Mouse (Mus musculus): ENCODE results near the gene Gm21969.

The Gm21969 gene

DNA sequence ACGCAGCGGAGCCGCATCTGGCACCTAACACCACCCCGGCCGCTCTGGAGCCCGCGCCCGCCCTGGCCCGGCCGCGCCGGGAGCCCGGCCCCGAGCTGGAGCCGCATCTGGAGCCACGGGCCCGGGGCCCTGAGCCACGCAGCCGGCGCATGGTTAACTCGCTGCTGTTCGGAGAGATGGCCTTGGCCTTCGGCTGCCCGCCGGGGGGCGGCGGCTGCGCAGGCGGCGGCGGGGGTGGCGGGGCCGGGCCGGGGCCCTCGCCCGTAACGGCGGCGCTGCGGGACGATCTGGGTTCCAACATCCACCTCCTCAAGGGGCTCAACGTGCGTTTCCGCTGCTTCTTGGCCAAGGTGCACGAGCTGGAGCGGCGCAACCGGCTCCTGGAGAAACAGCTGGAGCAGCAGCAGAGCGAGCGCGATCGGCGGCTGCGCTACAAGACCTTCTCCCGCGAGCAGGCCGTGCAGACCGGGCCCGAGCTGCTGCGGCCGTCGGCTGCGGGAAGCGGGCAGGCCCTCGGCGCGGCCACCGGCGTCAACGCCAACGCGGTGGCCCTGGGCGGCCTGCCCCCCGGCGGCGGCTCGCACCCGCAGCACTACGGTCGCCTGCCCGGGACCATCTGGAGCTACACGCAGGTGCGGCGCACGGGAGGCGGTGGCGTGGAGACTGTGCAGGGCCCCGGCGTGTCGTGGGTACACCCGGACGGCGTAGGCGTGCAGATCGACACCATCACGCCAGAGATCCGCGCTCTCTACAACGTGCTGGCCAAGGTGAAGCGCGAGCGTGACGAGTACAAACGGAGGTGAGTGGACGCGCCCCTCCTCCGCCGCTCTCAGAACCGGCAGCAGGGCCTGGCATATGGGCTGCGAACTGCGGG lies 27.9 kb upstream of the Gm21969 start:
- H3K4me3 ChIP-seq (replicated peaks; ENCODE audit: low read length), result peak overlapping the region; percentile 89
- H3K36me3 ChIP-seq (ENCODE audit: insufficient read depth, low read length), result no peaks in the 10 kb centered on the region
- peaks cover 64% of the 10 kb centered on the region for H3K27me3 ChIP-seq (ENCODE audit: insufficient read depth, low read length)
- peaks cover 53% of the 10 kb centered on the region for H3K4me1 ChIP-seq (replicated peaks; ENCODE audit: low read depth, low read length)
- TF ChIP-seq NANOG (IDR thresholded peaks at IDR 0.05; ENCODE audit: borderline replicate concordance, low read length), result no peak
- TF ChIP-seq CTCF (conservative IDR thresholded peaks at IDR 0.05; ENCODE audit: low read length), result no peak
- TF ChIP-seq POU5F1 (IDR thresholded peaks at IDR 0.05; ENCODE audit: borderline replicate concordance, low read length), result no peak
- H3K9me3 ChIP-seq (ENCODE audit: low read length), result no peaks in the 10 kb centered on the region

- Histone ChIP-seq H3K4me1 (replicated peaks; ENCODE audit: low read depth, low read length) (peaks cover 59% of the 10 kb centered on the region), H3K27me3 (ENCODE audit: insufficient read depth, low read length) (peaks cover 60% of the 10 kb centered on the region), H3K4me3 (replicated peaks; ENCODE audit: low read length) (peak overlapping the region; percentile 89), H3K9me3 (ENCODE audit: low read length) (no peaks in the 10 kb centered on the region), H3K36me3 (ENCODE audit: insufficient read depth, low read length) (no peaks in the 10 kb centered on the region)
- TF ChIP-seq CTCF (conservative IDR thresholded peaks at IDR 0.05; ENCODE audit: low read length) (no peak), POU5F1 (IDR thresholded peaks at IDR 0.05; ENCODE audit: borderline replicate concordance, low read length) (no peak), NANOG (IDR thresholded peaks at IDR 0.05; ENCODE audit: borderline replicate concordance, low read length) (no peak)
Observed at GRCm38 (mm10) chr4:139575673-139576003, 27.3 kb upstream of the Gm21969 start.

DNA sequence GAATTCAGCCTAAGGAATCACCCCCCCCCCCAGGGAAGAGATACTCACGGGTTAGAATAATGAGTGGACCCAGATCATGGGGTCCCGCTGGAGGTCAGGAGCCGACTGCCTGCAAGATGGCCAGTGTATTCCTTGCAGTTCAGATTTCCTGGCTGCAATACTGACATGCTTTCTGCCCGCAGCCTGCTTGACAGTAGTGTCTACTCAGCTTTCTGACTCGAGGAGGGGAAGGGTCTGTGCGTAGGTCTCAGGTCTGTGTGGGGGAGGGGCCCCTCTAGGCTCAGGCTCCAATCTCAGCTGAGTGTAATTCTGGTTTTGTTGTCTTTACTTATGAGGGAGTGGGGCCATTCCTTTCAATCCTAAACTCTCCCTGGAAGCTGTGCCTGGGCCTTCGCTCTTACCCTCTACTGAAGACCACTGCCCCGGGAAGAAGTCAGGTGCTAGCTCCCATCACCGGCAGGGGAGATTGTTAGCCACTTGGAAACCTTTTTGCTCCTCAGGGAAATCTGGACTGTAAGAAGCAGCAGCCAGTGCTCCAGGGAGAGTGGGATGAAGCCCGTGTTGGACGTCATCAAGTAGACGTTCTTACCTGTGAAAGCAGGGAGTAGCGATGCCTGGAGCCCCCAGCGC lies 26.6 kb upstream of the Gm21969 start:
- peaks cover 54% of the 10 kb centered on the region for H3K27me3 ChIP-seq (ENCODE audit: insufficient read depth, low read length)
- TF ChIP-seq NANOG (IDR thresholded peaks at IDR 0.05; ENCODE audit: borderline replicate concordance, low read length) (no peak), CTCF (conservative IDR thresholded peaks at IDR 0.05; ENCODE audit: low read length) (no peak), POU5F1 (IDR thresholded peaks at IDR 0.05; ENCODE audit: borderline replicate concordance, low read length) (no peak)
- no peaks in the 10 kb centered on the region for H3K36me3 ChIP-seq (ENCODE audit: insufficient read depth, low read length)

DNA sequence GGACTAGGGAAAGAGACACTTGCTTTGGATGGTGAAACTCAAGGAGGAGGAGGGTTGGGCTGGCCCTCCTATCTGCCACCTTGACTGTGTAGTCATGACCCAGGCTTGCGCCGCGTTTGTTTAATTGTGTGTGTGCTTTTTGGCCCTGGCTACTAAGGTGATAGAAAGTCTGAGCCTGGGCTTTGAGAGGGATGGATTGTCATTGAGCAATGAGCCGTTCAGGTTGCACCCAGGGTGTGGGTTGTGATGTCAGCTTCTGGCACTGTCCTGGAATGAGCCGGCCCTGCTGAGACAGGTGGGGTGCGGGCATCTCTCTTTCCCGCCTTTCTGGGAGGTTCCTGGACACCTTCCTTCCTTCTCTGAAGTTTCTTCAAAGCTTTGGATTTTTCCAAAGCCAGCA lies 26.0 kb upstream of the Gm21969 start:
- Histone ChIP-seq H3K36me3 (ENCODE audit: insufficient read depth, low read length) (no peaks in the 10 kb centered on the region), H3K4me1 (replicated peaks; ENCODE audit: low read depth, low read length) (peaks cover 68% of the 10 kb centered on the region), H3K27me3 (ENCODE audit: insufficient read depth, low read length) (peaks cover 48% of the 10 kb centered on the region), H3K4me3 (replicated peaks; ENCODE audit: low read length) (0 out of 2 replicates have a peak overlapping the region, but pooled peaks have one; percentile 20), H3K9me3 (ENCODE audit: low read length) (no peaks in the 10 kb centered on the region)
- TF ChIP-seq POU5F1 (IDR thresholded peaks at IDR 0.05; ENCODE audit: borderline replicate concordance, low read length) (no peak), NANOG (IDR thresholded peaks at IDR 0.05; ENCODE audit: borderline replicate concordance, low read length) (no peak), CTCF (conservative IDR thresholded peaks at IDR 0.05; ENCODE audit: low read length) (no peak)

More for the DNA sequence above, 26.6 kb upstream of the Gm21969 start:
- Histone ChIP-seq H3K9me3 (ENCODE audit: low read length) (no peaks in the 10 kb centered on the region), H3K4me1 (replicated peaks; ENCODE audit: low read depth, low read length) (peaks cover 62% of the 10 kb centered on the region), H3K4me3 (replicated peaks; ENCODE audit: low read length) (peak overlapping the region; percentile 89; the same call in 1 of the 2 replicates)

DNA sequence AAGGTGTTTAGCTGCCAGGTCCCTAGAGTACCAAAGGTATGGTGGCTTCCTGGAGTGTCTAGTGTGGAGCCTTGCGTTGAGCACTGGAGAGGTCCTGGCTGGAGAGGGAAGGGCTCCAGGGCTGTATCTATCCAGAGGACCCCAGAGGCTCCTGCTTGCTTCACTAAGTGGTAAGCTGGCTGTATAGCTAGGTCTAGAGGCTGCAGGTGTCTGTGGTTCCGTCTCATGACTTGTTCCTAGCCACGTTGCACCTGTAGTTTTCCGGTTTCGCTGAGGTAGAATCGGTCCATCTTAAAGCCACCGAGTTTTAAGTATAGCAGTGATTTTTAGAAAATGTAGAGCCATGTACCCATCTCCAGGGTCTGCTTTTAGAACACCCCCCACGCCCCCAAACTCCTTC lies 24.6 kb upstream of the Gm21969 start:
- peaks cover 74% of the 10 kb centered on the region for H3K4me1 ChIP-seq (replicated peaks; ENCODE audit: low read depth, low read length)
- H3K9me3 ChIP-seq (ENCODE audit: low read length), result no peaks in the 10 kb centered on the region
- H3K27me3 ChIP-seq (ENCODE audit: insufficient read depth, low read length), result peaks cover 35% of the 10 kb centered on the region
- no peak overlapping the region for H3K4me3 ChIP-seq (replicated peaks; ENCODE audit: low read length)
- H3K36me3 ChIP-seq (ENCODE audit: insufficient read depth, low read length), result no peaks in the 10 kb centered on the region
- TF ChIP-seq POU5F1 (IDR thresholded peaks at IDR 0.05; ENCODE audit: borderline replicate concordance, low read length) (no peak), NANOG (IDR thresholded peaks at IDR 0.05; ENCODE audit: borderline replicate concordance, low read length) (no peak)

DNA sequence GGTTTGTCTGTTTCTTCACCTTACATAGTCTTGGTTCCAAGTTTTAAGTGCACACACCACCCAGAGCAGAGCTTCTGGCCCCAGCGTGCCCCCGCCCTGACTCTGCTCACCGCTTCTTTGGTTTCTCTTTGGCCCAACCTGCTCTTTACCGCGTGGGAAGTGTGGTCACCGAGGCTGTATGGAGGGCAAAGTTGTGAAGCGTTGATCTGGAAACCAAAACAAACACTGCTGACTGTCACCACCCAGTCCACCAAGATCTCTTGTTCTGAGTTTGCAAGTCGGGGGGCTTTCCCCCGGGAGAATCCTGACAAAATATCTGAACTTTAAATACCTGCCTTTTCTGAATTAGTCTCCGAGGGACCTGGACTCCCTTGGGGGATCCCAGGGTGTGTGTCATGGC lies 24.0 kb upstream of the Gm21969 start:
- no peak overlapping the region for H3K4me3 ChIP-seq (replicated peaks; ENCODE audit: low read length)

DNA sequence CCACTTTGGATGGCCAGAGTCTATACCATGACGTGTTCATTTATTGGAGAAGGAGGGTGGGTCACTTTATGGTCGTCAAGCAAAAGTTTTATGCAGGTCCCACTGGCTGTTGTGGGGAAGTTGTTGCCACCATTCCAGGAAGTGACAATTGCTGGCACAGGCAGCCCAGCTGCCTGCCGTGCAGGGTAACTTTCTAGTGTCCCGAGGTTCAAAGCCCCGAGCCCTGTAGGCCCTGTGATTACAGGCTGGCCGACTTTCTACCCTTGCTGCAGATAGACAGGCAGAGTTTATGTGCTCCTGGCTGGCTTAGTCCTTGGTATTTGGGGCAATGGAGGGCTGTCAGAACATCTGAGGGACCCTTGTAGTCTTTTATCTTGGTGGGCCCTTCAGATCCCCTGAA lies 23.5 kb upstream of the Gm21969 start:
- Histone ChIP-seq H3K27me3 (ENCODE audit: insufficient read depth, low read length) (peaks cover 29% of the 10 kb centered on the region), H3K4me1 (replicated peaks; ENCODE audit: low read depth, low read length) (peaks cover 77% of the 10 kb centered on the region), H3K4me3 (replicated peaks; ENCODE audit: low read length) (no peak overlapping the region), H3K36me3 (ENCODE audit: insufficient read depth, low read length) (no peaks in the 10 kb centered on the region), H3K9me3 (ENCODE audit: low read length) (no peaks in the 10 kb centered on the region)
- TF ChIP-seq NANOG (IDR thresholded peaks at IDR 0.05; ENCODE audit: borderline replicate concordance, low read length) (no peak), POU5F1 (IDR thresholded peaks at IDR 0.05; ENCODE audit: borderline replicate concordance, low read length) (no peak), CTCF (conservative IDR thresholded peaks at IDR 0.05; ENCODE audit: low read length) (no peak)

More for the DNA sequence above, 24.0 kb upstream of the Gm21969 start:
- H3K4me1 ChIP-seq (replicated peaks; ENCODE audit: low read depth, low read length), result peaks cover 74% of the 10 kb centered on the region
- H3K27me3 ChIP-seq (ENCODE audit: insufficient read depth, low read length), result peaks cover 29% of the 10 kb centered on the region
- TF ChIP-seq NANOG (IDR thresholded peaks at IDR 0.05; ENCODE audit: borderline replicate concordance, low read length) (no peak), POU5F1 (IDR thresholded peaks at IDR 0.05; ENCODE audit: borderline replicate concordance, low read length) (no peak), CTCF (conservative IDR thresholded peaks at IDR 0.05; ENCODE audit: low read length) (no peak)
- H3K9me3 ChIP-seq (ENCODE audit: low read length), result no peaks in the 10 kb centered on the region
- H3K36me3 ChIP-seq (ENCODE audit: insufficient read depth, low read length), result no peaks in the 10 kb centered on the region

DNA sequence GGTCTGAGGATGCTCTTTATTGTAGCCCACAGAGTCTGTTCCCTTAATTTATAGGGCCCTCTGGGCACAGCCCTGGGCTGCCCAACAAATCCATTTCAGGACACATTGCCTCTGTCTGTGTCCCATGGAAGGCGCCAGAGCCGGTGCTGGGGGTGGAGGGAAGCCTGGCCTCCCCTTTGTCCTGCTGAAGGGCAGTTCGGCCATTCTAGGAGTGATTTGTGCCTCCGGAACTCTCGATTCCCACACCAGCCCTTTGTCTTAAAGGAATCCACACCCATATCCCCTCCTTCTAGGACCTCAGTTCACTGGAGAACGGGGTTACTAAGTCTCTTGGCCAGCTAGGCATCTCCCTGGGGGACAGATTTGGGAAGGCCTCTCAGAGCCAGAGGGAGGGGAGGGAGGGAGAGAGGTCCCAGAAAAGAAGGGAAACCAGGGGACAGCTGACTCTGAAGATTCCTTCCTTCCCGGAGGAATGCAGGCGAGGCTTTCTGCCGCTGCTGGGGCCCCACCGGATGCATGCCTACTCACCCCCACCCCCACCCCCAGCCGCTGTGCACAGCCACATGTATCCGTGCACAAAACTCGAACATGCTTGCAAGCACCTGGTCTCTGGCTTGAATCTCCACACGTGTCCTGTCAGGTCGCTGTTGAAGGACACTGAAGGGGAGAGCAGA lies 22.2 kb upstream of the Gm21969 start:
- Histone ChIP-seq H3K36me3 (ENCODE audit: insufficient read depth, low read length) (no peaks in the 10 kb centered on the region), H3K4me1 (replicated peaks; ENCODE audit: low read depth, low read length) (peaks cover 86% of the 10 kb centered on the region), H3K9me3 (ENCODE audit: low read length) (no peaks in the 10 kb centered on the region), H3K4me3 (replicated peaks; ENCODE audit: low read length) (peak overlapping the region; percentile 39), H3K27me3 (ENCODE audit: insufficient read depth, low read length) (peaks cover 23% of the 10 kb centered on the region)
- TF ChIP-seq POU5F1 (IDR thresholded peaks at IDR 0.05; ENCODE audit: borderline replicate concordance, low read length) (no peak), NANOG (IDR thresholded peaks at IDR 0.05; ENCODE audit: borderline replicate concordance, low read length) (no peak), CTCF (conservative IDR thresholded peaks at IDR 0.05; ENCODE audit: low read length) (no peak)

All from E14TG2a.4 (cell line).